Mouse (Mus musculus): ENCODE data around the gene Smarcd2.
"Not testable (repeated sequence)": the region's sequence is repeated elsewhere in the genome, so short reads cannot be mapped to it uniquely, and the experiment has no call there.

The Smarcd2 gene

DNA sequence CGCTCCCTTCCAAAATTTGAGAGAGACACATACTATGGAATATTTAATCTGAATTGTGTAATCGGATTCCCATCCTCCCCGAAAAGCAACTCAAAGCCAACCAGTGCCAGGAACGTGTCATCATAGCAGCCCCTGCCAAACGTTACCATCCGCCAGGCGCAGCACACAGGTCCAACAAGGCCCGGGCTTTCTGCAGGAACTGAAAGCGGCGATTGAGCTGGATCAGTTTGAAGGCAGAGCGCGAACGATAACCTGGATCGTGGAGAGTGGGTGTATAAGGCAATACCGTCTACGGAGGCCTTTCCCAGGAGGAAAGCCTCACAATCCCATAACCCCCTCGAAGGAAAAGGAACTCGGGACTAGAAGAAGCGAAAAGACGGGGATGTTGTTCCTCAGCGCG is 17.6 kb downstream of the Smarcd2 start:
- ATAC-seq (ENCODE audit: insufficient number of reproducible peaks, low FRiP score, low TSS enrichment), result no peak

DNA sequence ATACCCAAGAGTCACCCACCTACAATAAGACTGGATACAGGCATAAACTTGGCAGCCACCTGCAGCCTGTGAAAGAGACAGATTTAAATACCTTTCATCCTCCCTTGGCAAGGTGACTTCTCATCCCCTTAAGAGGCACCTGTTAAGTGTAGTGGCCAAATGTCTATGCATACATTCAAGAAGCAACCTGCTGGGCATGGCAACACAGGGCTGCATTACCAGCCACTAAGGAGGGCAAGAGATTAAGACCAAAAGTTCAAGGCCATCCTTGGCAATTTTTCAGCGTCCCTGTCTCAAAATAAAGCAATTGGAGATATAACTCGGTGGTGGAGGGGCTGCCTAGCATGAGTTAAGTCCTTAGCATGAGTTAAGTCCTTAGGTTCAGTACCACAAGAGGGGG is 18.0 kb downstream of the Smarcd2 start:
- no peak for ATAC-seq (ENCODE audit: insufficient number of reproducible peaks, low FRiP score, low TSS enrichment)

- no peak for ATAC-seq (ENCODE audit: insufficient number of reproducible peaks, low FRiP score, low TSS enrichment)
Observed at GRCm38 (mm10) chr11:106249326-106249725, 23.4 kb downstream of the Smarcd2 start.

DNA sequence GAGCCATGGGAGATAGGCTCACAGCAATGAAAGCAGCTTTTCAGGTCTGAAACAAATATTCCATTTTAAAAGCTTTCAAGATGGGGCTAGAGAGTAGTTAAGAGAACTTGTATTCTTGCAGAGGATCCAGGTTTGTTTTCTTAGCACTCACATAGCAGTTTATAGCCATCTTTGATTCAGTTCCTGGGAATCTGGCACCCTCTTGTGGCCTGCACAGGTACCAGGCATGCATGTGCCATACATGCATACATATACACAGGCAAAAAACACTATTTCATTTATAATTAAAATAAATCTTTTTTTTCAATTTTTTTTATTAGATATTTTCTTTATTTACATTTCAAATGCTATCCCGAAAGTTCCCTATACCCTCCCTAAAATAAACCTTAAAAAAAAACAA is 25.9 kb downstream of the Smarcd2 start:
- ATAC-seq (ENCODE audit: insufficient number of reproducible peaks, low FRiP score, low TSS enrichment), result no peak

GRCm38 (mm10) chr11:106233978-106234377 is 38.8 kb downstream of the Smarcd2 start:
- ATAC-seq (ENCODE audit: insufficient number of reproducible peaks, low FRiP score, low TSS enrichment), result not testable (repeated sequence)

DNA sequence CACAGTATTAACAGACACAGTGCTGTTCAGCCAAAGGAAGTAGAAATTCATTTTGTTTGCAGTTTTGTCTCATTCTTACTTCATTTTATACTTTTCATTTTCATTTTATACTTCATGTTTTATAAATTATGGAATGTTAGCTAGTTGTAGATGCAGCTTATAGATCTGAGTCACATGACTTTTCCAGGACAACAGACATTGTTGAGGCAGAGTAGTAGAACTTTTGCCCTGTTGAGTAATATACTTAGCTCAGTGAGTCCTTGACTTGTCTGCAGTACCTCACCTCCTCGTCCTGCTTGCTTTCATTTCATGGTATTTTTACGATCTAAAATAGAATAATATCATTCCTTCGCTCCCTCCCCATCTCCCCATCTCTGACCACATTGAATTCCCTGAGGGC is 52.2 kb downstream of the Smarcd2 start:
- no peak for ATAC-seq (ENCODE audit: insufficient number of reproducible peaks, low FRiP score, low TSS enrichment)

DNA sequence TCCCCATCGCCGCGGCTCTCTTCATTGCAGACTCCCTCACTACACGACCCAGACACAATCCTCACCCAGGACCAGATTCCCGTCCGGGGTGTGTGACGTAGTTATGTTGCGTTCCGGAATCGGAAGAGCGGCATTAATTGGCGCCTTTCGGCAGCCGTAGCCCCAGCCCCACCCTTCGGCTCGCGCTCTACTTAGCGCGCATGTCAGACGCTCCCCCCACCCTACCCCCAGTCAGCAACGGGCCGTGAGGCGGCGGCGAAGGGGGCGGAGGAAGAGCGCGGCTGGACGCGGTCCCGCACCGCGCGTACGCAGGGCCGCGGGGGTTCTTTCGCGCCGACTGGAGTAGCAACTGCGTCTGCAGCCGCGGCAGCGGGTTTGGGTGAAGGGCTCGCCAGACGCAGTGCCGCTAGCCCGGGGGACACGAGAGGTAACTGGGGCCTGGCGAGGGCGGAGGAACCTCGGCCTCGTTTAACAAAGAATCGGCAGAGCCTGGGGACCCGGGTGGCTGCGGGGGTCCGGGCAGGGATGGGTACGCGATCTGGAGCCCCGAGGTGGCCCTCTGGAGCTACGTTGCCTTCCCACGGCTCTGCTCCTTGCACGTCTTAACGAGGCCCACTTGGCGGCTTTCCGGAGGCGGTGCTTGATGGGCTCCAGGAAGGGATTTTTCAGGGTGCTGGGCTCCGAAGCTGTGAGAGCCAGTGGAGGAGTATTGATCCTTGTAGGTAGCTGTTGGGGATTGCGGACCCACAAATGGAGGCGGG is 55.9 kb downstream of the Smarcd2 start, which contains the start of gene Ddx42:
TSS of gene Ddx42 (plus strand) at position 197 of the 761 bp plus-strand sequence.
- peak; percentile 85 for ATAC-seq (ENCODE audit: insufficient number of reproducible peaks, low FRiP score, low TSS enrichment)

- peak; percentile 96 for ATAC-seq (ENCODE audit: insufficient number of reproducible peaks, low FRiP score, low TSS enrichment)
Observed at GRCm38 (mm10) chr11:106215927-106216729, 56.6 kb downstream of the Smarcd2 start, which contains the start of gene Ccdc47. Ccdc47 (minus strand) TSS chr11:106216344.

- no peak for ATAC-seq (ENCODE audit: insufficient number of reproducible peaks, low FRiP score, low TSS enrichment)
Observed at GRCm38 (mm10) chr11:106215450-106215859, 57.3 kb downstream of the Smarcd2 start.

DNA sequence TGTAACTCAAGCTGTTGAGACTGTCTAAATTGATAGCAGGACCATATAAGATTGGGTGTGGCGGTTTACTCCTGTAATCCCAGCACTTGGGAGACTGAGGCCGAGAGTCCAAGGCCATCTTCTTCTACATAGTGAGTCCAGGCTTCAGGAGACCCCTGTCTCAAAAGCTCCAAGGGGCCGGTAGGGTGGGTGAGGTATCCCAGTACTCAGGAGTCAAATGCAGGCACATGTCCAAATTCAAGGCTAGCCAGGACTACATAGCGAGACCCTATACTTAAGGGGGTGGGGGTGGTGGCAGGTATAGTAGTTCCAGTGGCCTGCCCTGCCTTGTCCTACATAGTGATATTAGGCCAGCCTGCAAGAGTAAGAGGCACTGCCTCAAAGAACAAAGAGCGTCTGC is 57.9 kb downstream of the Smarcd2 start:
- no peak for ATAC-seq (ENCODE audit: insufficient number of reproducible peaks, low FRiP score, low TSS enrichment)

Data from cerebellum, adult (tissue).